Mouse (Mus musculus): ENCODE measurements around the gene Stub1. TPM values are rescaled to one million over a fixed set of nuclear protein-coding genes. Genes with fewer than 3 reads are reported as not detected.

The Stub1 gene
- polyA plus RNA-seq, 1 experiment from 2014 or later = 338 TPM

DNA sequence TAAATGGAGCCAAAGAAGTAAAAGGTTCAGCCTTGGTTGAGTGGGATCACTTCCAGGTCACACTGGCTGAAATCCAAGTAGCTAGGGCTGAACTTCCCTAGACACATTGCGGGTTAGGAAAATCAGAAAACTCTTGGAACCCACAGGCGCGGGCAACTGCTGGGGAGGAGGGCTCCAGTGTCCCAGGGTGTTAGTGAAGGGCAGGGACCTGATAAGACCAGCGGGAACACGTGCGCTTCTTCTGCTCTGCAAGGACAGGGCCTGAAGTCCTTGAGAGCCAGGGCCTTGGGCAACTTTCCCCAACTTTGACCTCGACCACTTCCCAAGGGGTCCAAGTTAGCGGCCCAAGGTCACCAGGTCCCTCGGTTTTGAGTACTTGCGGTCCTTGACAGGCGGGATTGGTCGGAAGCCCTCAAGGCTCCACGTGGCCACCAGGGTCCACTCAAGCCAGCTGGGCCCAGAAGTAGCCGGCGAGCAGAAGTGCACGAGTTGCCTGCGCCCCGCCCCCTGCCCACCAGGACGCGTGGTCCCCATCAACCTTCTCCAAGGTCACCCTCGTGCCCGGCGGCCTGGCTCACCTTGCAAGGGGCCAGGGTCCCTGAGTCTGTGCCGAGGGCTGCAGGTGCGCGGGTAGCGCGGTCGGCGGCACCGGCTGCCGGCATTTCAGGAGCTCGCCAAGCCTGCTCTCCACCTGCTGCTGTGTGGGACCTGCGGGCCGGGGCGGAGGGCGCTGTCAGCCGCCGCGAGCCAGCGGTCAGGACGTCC, 34.8 kb upstream of the Stub1 start:
- peak; percentile 23 for ATAC-seq (ENCODE audit: insufficient number of reproducible peaks, insufficient read depth, low FRiP score, low TSS enrichment)
- H3K9ac ChIP-seq = peak overlapping the region; percentile 38

DNA sequence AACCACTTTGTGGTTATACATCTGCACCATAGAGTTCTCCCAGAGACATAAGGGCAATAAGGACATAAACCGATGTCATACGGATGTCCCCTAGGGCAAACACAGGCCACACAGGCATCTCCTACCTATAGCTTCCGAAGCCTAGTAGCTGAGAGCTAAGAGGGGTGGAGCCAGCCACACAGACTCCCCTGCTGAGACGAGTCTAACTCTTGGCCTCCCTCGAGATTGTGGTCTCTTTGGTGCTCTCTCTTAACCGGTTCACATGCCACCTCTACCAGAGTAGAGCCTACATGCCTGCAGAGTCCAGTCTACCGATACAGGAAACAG, 34.3 kb upstream of the Stub1 start:
- no peak for ATAC-seq (ENCODE audit: insufficient number of reproducible peaks, insufficient read depth, low FRiP score, low TSS enrichment)

More for the DNA sequence above, 34.8 kb upstream of the Stub1 start:
- H3K4me1 ChIP-seq = peaks cover 14% of the 10 kb centered on the region
- peak overlapping the region; percentile 33; the same call in 1 of the 2 replicates for H3K27ac ChIP-seq
- H3K36me3 ChIP-seq = no peaks in the 10 kb centered on the region
- no peaks in the 10 kb centered on the region for H3K27me3 ChIP-seq
- whole genome bisulfite sequencing = 1% methylated on average over 42 of the region's 42 CpGs
- peak overlapping the region; percentile 67 for H3K4me3 ChIP-seq
- H3K9me3 ChIP-seq = no peaks in the 10 kb centered on the region
- H3K4me2 ChIP-seq (replicated peaks) = peak overlapping the region; percentile 87

DNA sequence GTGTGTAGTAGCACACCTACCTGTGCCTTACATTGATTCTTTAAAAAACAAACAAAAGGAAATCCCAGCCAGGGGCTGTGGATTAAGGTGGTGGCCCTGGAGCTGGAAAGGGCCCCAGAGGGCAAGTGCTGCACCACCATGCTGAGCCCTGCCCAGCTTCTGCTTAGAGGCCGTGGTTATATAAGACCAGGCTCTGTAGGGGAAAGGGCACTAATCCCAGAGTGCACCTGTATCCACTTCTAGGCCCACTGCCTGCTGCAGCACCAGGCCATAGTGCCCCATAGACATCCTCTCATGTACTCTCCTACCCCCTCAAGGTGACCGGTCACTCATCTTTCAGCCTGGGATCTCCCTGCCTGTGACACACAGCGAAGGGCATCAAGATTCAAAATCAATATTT, 33.0 kb upstream of the Stub1 start:
- Histone ChIP-seq H3K4me1 (peaks cover 21% of the 10 kb centered on the region), H3K9me3 (no peaks in the 10 kb centered on the region), H3K27me3 (no peaks in the 10 kb centered on the region), H3K27ac (no peak overlapping the region), H3K36me3 (no peaks in the 10 kb centered on the region), H3K4me2 (replicated peaks) (no peak overlapping the region), H3K4me3 (no peak overlapping the region), H3K9ac (no peak overlapping the region)
- no peak for ATAC-seq (ENCODE audit: insufficient number of reproducible peaks, insufficient read depth, low FRiP score, low TSS enrichment)
- WGBS = 90% methylated on average over 3 of the region's 3 CpGs

More for the DNA sequence above, 34.3 kb upstream of the Stub1 start:
- Histone ChIP-seq H3K4me2 (replicated peaks) (peak overlapping the region; percentile 87), H3K27me3 (no peaks in the 10 kb centered on the region), H3K4me3 (peak overlapping the region; percentile 67), H3K9ac (no peak overlapping the region), H3K36me3 (no peaks in the 10 kb centered on the region), H3K27ac (no peak overlapping the region), H3K4me1 (peaks cover 14% of the 10 kb centered on the region), H3K9me3 (no peaks in the 10 kb centered on the region)
- WGBS = 13% methylated on average over 7 of the region's 7 CpGs

DNA sequence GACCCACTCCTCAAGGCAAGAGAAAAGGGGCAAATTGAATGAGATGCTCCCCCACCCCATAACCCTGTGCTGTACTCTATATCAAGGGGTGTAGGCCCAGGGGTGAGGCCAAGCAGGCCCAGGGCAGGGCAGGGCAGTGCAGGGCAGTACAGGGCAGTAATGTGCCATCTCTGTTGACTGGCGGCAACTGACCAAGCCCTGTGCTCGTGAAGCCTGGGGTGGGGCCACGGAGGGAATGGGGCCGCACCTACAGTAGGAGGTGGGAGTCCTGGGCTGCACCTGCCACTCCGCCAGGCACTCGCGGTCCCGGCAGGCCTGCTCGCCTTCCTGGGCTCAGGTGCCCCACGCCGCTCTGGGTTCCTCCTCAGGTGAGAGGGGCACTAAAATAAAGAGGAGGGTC, 32.1 kb upstream of the Stub1 start:
- no peak overlapping the region for H3K27ac ChIP-seq
- no peaks in the 10 kb centered on the region for H3K9me3 ChIP-seq
- H3K9ac ChIP-seq = no peak overlapping the region
- H3K4me3 ChIP-seq = no peak overlapping the region
- WGBS = 90% methylated on average over 11 of the region's 11 CpGs
- H3K27me3 ChIP-seq = no peaks in the 10 kb centered on the region
- no peak for ATAC-seq (ENCODE audit: insufficient number of reproducible peaks, insufficient read depth, low FRiP score, low TSS enrichment)
- H3K4me1 ChIP-seq = peaks cover 28% of the 10 kb centered on the region
- H3K4me2 ChIP-seq (replicated peaks) = no peak overlapping the region
- H3K36me3 ChIP-seq = no peaks in the 10 kb centered on the region

DNA sequence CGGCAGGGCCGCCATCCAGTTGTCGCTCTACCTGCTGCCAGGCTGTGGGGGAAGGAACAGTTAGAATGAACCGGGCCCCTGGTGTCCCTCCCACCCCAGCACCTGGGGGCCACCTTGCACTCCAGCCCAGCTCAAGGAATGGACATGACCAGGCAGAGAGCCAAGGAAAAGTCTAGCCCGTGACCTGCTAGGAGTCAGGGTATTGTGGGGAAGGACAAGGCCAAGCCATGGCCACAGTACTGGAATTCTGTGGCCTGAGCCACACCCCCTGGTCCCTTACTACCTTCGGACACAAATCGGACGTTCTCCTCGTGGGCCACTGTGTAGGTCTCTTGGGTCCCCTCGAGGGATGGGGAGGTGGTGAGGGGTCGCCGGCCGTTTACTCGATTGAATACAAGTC, 31.1 kb upstream of the Stub1 start:
- Histone ChIP-seq H3K27ac (no peak overlapping the region), H3K27me3 (no peaks in the 10 kb centered on the region), H3K9me3 (no peaks in the 10 kb centered on the region), H3K36me3 (no peaks in the 10 kb centered on the region), H3K4me2 (replicated peaks) (no peak overlapping the region), H3K4me3 (no peak overlapping the region), H3K4me1 (peaks cover 31% of the 10 kb centered on the region), H3K9ac (no peak overlapping the region)
- 88% methylated on average over 14 of the region's 14 CpGs for WGBS
- no peak for ATAC-seq (ENCODE audit: insufficient number of reproducible peaks, insufficient read depth, low FRiP score, low TSS enrichment)

DNA sequence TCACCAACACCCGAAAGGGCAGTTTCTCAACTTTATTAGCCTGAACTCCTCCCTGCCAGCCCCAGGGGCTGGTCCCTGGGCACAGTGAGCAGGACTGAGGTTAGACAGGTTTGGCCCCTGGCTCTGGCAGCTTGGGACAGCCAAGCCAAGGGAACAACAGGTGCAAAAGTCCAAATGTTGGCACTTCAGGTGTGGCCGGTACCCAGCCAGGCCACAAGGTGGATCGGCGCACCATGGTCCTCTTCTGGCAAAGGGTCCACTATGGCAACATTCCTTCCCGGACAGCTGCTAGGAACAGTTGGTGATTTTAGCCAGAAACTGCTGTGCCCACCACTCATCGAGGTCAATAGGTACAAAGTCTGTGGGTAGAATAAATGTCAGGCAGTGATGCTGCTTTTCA, 30.5 kb upstream of the Stub1 start:
- H3K9ac ChIP-seq = no peak overlapping the region
- no peaks in the 10 kb centered on the region for H3K9me3 ChIP-seq
- no peaks in the 10 kb centered on the region for H3K27me3 ChIP-seq
- no peak for ATAC-seq (ENCODE audit: insufficient number of reproducible peaks, insufficient read depth, low FRiP score, low TSS enrichment)
- H3K4me3 ChIP-seq = no peak overlapping the region
- no peak overlapping the region for H3K4me2 ChIP-seq (replicated peaks)
- no peaks in the 10 kb centered on the region for H3K36me3 ChIP-seq
- 90% methylated on average over 6 of the region's 6 CpGs for WGBS
- no peak overlapping the region for H3K27ac ChIP-seq
- H3K4me1 ChIP-seq = peaks cover 27% of the 10 kb centered on the region

DNA sequence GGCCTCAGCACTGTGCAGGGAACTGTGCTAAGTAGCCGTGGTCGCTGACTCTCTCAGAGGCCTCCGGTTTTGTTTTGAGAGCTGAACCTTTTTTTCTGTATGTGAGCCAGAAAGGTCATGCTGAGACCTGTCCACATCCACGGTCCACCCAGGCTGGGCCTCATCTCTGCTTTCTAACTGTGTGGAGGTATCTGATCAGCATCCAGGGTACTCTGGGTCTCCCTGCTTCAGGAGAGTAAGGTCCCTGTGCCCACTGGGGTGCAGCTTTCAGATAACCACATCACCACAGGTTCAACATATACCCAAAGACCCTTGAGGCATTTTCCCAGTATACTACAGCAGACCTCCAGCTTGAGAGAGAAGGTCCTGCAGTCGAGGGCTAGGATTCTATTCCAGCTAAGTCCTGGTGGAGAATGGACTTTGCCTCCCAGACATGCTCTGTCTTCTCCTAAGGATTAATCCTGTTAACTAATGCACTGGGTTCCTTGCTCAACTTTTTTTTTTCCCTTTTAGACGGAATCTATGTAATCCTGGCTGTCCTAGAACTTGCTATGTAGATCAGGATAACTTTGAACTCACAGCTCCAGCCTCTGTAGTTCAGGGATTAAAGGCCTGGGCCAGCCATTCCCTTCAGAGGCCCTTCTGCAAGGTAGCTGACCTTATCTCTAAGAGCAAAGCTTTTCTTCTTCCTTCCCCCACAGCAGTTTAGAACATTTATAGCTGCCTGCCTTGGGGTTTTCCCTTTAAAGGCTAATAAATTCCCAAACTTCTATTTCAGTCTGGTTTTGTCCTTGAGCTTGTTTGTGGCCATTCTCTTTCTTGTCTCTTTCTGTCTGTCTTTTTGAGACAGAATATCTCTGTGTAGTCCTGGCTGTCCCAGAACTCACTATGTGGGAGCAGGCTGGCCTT, 28.8 kb upstream of the Stub1 start:
- H3K27me3 ChIP-seq = no peaks in the 10 kb centered on the region
- peak overlapping the region; percentile 82 for H3K9ac ChIP-seq
- ATAC-seq (ENCODE audit: insufficient number of reproducible peaks, insufficient read depth, low FRiP score, low TSS enrichment) = no peak
- peaks cover 17% of the 10 kb centered on the region for H3K4me1 ChIP-seq
- H3K36me3 ChIP-seq = no peaks in the 10 kb centered on the region
- H3K27ac ChIP-seq = peak overlapping the region; percentile 86
- H3K4me2 ChIP-seq (replicated peaks) = peak overlapping the region; percentile 89
- H3K9me3 ChIP-seq = no peaks in the 10 kb centered on the region
- H3K4me3 ChIP-seq = peak overlapping the region; percentile 72
- 14% methylated on average over 6 of the region's 6 CpGs for WGBS

DNA sequence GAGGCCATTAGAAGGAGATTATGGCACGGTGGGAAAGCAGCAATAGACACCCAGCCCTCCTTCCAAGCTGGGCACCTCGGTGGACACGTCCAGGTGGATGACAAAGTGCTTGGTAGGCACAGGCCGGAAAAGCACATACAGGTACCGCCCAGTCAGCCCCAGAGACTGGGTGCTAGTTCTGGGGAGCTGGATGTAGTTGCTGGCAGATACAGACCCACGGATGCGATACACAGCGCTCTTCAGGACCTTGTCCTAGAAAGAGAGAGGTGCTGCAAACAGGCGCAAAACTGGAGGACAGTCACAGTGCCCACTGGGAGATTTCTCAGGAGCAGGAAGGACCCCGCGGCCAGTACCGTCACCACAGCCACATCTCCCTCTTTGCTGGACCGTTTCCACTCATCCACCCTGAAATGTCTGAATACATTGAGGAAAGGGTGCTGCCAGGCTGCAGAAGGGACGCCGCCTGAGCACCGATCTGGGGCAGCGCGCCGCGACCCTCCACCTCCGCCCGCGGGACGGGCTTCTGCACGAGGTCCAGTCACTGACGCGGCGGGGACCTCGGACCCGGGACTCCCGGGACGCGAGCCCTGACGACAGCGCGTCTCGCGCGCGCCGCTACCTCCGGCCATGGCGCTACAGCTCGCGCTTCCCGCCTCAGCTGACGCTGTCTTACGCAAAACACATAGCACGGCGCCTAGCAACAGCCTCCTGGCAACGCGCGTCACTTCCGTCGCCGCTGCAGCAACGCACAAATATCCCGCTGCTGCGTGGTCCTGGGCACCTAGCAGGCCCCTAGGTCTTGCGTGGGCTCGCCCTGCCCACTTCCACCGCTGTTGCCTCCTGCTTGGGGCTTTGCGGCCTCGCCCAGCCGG, 27.9 kb upstream of the Stub1 start, which contains the start of gene Wdr90:
Gene Wdr90 (minus strand): TSS at position 670 of the 872 bp plus-strand sequence.
- no peaks in the 10 kb centered on the region for H3K27me3 ChIP-seq

DNA sequence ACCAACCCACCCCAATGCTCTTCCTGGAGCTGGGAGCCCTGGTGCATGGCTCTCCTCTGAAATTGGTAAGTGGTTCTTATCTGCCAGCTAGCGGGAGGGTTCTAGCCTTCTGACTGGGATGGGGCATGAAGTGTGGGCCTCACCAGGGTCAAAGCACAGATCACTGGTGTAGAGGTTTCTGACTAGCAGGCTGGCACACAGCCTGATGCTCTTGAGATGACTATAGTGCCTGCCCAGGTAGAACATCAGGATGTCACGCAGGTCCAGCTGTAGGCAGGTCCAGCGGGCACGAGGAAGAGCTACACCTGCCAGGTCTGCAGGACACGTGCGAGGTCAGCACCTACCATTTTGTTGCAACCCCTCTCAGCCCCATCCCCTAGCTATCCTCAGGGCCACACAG, 27.0 kb upstream of the Stub1 start:
- Histone ChIP-seq H3K4me2 (replicated peaks) (peak overlapping the region; percentile 89), H3K4me3 (peak overlapping the region; percentile 72; the same call in 1 of the 2 replicates), H3K27me3 (no peaks in the 10 kb centered on the region), H3K36me3 (peaks cover 8% of the 10 kb centered on the region), H3K9me3 (no peaks in the 10 kb centered on the region), H3K27ac (no peak overlapping the region), H3K4me1 (peaks cover 17% of the 10 kb centered on the region), H3K9ac (peak overlapping the region; percentile 82; the same call in 1 of the 2 replicates)
- 88% methylated on average over 6 of the region's 6 CpGs for WGBS
- ATAC-seq (ENCODE audit: insufficient number of reproducible peaks, insufficient read depth, low FRiP score, low TSS enrichment) = no peak

More for the DNA sequence above, 27.9 kb upstream of the Stub1 start, which contains the start of gene Wdr90:
- Histone ChIP-seq H3K27ac (peak within 1 kb of the TSS; percentile 86), H3K4me1 (peaks cover 17% of the 10 kb centered on the region), H3K36me3 (no peaks in the 10 kb centered on the region), H3K9me3 (no peaks in the 10 kb centered on the region), H3K4me3 (peak within 1 kb of the TSS; percentile 72), H3K4me2 (replicated peaks) (peak within 1 kb of the TSS; percentile 89), H3K9ac (peak within 1 kb of the TSS; percentile 82)
- WGBS = 3% methylated on average over 65 of the region's 65 CpGs
- ATAC-seq (ENCODE audit: insufficient number of reproducible peaks, insufficient read depth, low FRiP score, low TSS enrichment) = peak; percentile 75

DNA sequence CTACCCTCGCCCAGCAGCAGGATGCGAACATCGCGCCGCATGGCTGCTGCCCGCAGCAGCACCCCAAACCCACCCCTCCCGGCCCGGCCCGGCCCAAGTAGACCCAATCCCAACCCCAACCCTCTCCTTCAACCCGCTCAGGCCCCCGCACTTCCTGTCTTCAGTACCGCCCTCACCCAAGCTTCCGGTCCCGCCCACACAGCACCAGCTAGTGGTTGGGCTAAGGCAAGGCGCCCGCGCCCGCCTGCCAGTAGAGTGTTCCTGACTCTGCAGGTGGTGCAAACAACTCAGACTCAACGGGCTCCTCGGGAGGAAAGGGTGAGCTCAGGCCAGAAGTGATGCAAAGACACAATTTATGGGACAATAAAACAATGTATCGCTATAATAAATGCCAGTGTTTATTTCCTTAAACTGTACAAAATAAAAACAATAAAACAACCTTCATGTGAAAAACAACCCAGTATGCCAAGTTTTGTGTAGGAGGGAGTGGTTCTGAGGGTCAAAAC, 11.2 kb upstream of the Stub1 start, which contains the start of gene Rhot2:
Gene Rhot2 (minus strand): TSS at position 456 of the 506 bp plus-strand sequence.
- no peaks in the 10 kb centered on the region for H3K27me3 ChIP-seq
- 1% methylated on average over 21 of the region's 21 CpGs for WGBS
- no peaks in the 10 kb centered on the region for H3K9me3 ChIP-seq
- H3K27ac ChIP-seq = peak within 1 kb of the TSS; percentile 82
- peaks cover 11% of the 10 kb centered on the region for H3K4me1 ChIP-seq
- peaks cover 56% of the 10 kb centered on the region for H3K36me3 ChIP-seq
- H3K4me2 ChIP-seq (replicated peaks) = peak within 1 kb of the TSS; percentile 91
- peak; percentile 90 for ATAC-seq (ENCODE audit: insufficient number of reproducible peaks, insufficient read depth, low FRiP score, low TSS enrichment)
- peak within 1 kb of the TSS; percentile 85 for H3K4me3 ChIP-seq
- peak within 1 kb of the TSS; percentile 91 for H3K9ac ChIP-seq
